Comparison of ENCODE assay signal across 11 mouse cellular contexts in genomic region chr5:144259228-144259627, GRCm38 (mm10). TPM values are rescaled to one million over a fixed set of nuclear protein-coding genes. Genes with fewer than 3 reads are reported as not detected.
DNase-seq lines count a peak whose midpoint lies in the region; ATAC-seq lines count a peak whose summit lies in the region.
"Had no signal": no experiment of that assay in that cellular context is flagged by ENCODE, and none has a peak within 500 bp of the region (broad histone marks: within the 10 kb centered on the region; RNA-seq: fewer than 3 reads in every experiment).

No protein-coding gene starts in this region.

- no peaks in the 10 kb centered on the region for H3K36me3 ChIP-seq in hindbrain, embryonic 11.5 days (ENCODE audit: control insufficient read depth, insufficient read depth, low read length)
- peaks cover 64% of the 10 kb centered on the region for H3K36me3 ChIP-seq in hindbrain, embryonic 10.5 days
- H3K36me3 ChIP-seq in embryonic facial prominence, embryonic 10.5 days (replicated peaks) = peaks cover 65% of the 10 kb centered on the region
- H3K36me3 ChIP-seq in limb, embryonic 12.5 days = peaks cover 56% of the 10 kb centered on the region

- no peak overlapping the region; the same call in 1 of the 2 replicates for H3K9ac ChIP-seq in hindbrain, embryonic 11.5 days (ENCODE audit: low read depth, low read length)
- H3K9ac ChIP-seq in limb, embryonic 12.5 days (replicated peaks) = peak overlapping the region; percentile 47; the same call in 1 of the 2 replicates

- no peak for ATAC-seq in hindbrain, embryonic 11.5 days (ENCODE audit: low FRiP score)
- ATAC-seq in limb, embryonic 12.5 days (ENCODE audit: insufficient number of reproducible peaks, insufficient read depth, low FRiP score, low TSS enrichment, low read depth) = no peak

- peak overlapping the region; percentile 2; the same call in 1 of the 2 replicates for H3K4me3 ChIP-seq in hindbrain, embryonic 11.5 days (ENCODE audit: low read depth, low read length)
- no peak overlapping the region for H3K4me3 ChIP-seq in hindbrain, embryonic 10.5 days
- H3K4me3 ChIP-seq in embryonic facial prominence, embryonic 10.5 days = peak overlapping the region; percentile 95; the same call in 1 of the 2 replicates
- no peak overlapping the region for H3K4me3 ChIP-seq in limb, embryonic 12.5 days (replicated peaks)

- H3K27ac ChIP-seq in hindbrain, embryonic 11.5 days (ENCODE audit: low read depth, low read length) = no peak overlapping the region
- H3K27ac ChIP-seq in hindbrain, embryonic 10.5 days = no peak overlapping the region; the same call in 1 of the 2 replicates
- H3K27ac ChIP-seq in embryonic facial prominence, embryonic 10.5 days (replicated peaks) = no peak overlapping the region
- H3K27ac ChIP-seq in limb, embryonic 12.5 days = no peak overlapping the region

- DNase-seq in hindbrain, embryonic 11.5 days (ENCODE audit: low spot score) = no peak
- DNase-seq in hindbrain, embryonic 10.5 days (ENCODE audit: low spot score) = no peak
- peak; percentile 26 for DNase-seq in ZHBTc4 (ENCODE audit: low read depth, low spot score)
- DNase-seq in embryonic facial prominence, embryonic 10.5 days (ENCODE audit: low spot score) = no peak
- DNase-seq in retina, postnatal 1 day = no peak
- no peak for DNase-seq in ovary, postnatal 10 days (ENCODE audit: low spot score)
- DNase-seq in MN1 (ENCODE audit: low spot score) = no peak
- DNase-seq: adrenal gland, postnatal 25 days; cerebellum, postnatal 36 days; lung, adult 18-20 months had no signal

- H3K9me3 ChIP-seq in hindbrain, embryonic 11.5 days (ENCODE audit: control insufficient read depth, low read length) = no peaks in the 10 kb centered on the region
- H3K9me3 ChIP-seq in hindbrain, embryonic 10.5 days = no peaks in the 10 kb centered on the region
- no peaks in the 10 kb centered on the region for H3K9me3 ChIP-seq in embryonic facial prominence, embryonic 10.5 days
- H3K9me3 ChIP-seq in limb, embryonic 12.5 days = no peaks in the 10 kb centered on the region

- H3K4me2 ChIP-seq in hindbrain, embryonic 11.5 days (replicated peaks; ENCODE audit: low read depth, low read length) = no peak overlapping the region
- peak overlapping the region; percentile 82 for H3K4me2 ChIP-seq in limb, embryonic 12.5 days

- 71% methylated on average over 6 of the region's 6 CpGs for WGBS in hindbrain, embryonic 11.5 days
- 77% methylated on average over 6 of the region's 6 CpGs for WGBS in hindbrain, embryonic 10.5 days
- 74% methylated on average over 6 of the region's 6 CpGs for WGBS in embryonic facial prominence, embryonic 10.5 days
- WGBS in limb, embryonic 12.5 days = 77% methylated on average over 6 of the region's 6 CpGs

- H3K4me1 ChIP-seq in hindbrain, embryonic 11.5 days (replicated peaks; ENCODE audit: control insufficient read depth, insufficient read depth, low read length) = peaks cover 16% of the 10 kb centered on the region
- H3K4me1 ChIP-seq in hindbrain, embryonic 10.5 days (replicated peaks) = peaks cover 55% of the 10 kb centered on the region
- H3K4me1 ChIP-seq in embryonic facial prominence, embryonic 10.5 days = peaks cover 71% of the 10 kb centered on the region
- peaks cover 45% of the 10 kb centered on the region for H3K4me1 ChIP-seq in limb, embryonic 12.5 days (replicated peaks)

- H3K27me3 ChIP-seq in hindbrain, embryonic 11.5 days (ENCODE audit: control insufficient read depth, insufficient read depth, low read length) = no peaks in the 10 kb centered on the region
- H3K27me3 ChIP-seq in hindbrain, embryonic 10.5 days (ENCODE audit: insufficient read depth, poor library complexity, severe bottlenecking) = no peaks in the 10 kb centered on the region
- H3K27me3 ChIP-seq in embryonic facial prominence, embryonic 10.5 days (replicated peaks; ENCODE audit: low read depth, poor library complexity, severe bottlenecking) = no peaks in the 10 kb centered on the region
- H3K27me3 ChIP-seq in limb, embryonic 12.5 days = no peaks in the 10 kb centered on the region

RNA-seq across cellular contexts. Expression of gene Bri3, which starts 15.0 kb away (rescaled TPM):
- polyA plus RNA-seq in hindbrain, embryonic 11.5 days (2014; fragmentation: Nextera tagmentation; extraction: Ambion mirVana) = 125 and 126 TPM in 2 replicates
- polyA plus RNA-seq in hindbrain, embryonic 10.5 days (2016; fragmentation: Nextera tagmentation; extraction: Ambion mirVana) = 115 and 157 TPM in 2 replicates
- polyA plus RNA-seq in embryonic facial prominence, embryonic 10.5 days (2016; fragmentation: Nextera tagmentation; extraction: Ambion mirVana) = 119 and 124 TPM in 2 replicates
- polyA plus RNA-seq in limb, embryonic 12.5 days (2016; fragmentation: Nextera tagmentation; extraction: Ambion mirVana) = 143 and 148 TPM in 2 replicates

RNA-seq across cellular contexts. Expression of gene Tecpr1, which starts 35.8 kb away (rescaled TPM):
- polyA plus RNA-seq in hindbrain, embryonic 11.5 days (2014; fragmentation: Nextera tagmentation; extraction: Ambion mirVana) = 13.3 and 16.6 TPM in 2 replicates
- polyA plus RNA-seq in hindbrain, embryonic 10.5 days (2016; fragmentation: Nextera tagmentation; extraction: Ambion mirVana) = 23.4 and 24.7 TPM in 2 replicates
- 19.3 and 21.1 TPM in 2 replicates for polyA plus RNA-seq in embryonic facial prominence, embryonic 10.5 days (2016; fragmentation: Nextera tagmentation; extraction: Ambion mirVana)
- polyA plus RNA-seq in limb, embryonic 12.5 days (2016; fragmentation: Nextera tagmentation; extraction: Ambion mirVana) = 22.1 and 24.3 TPM in 2 replicates

Comparison
In these comparisons a context has a peak if more than half of its experiments do, and no peak if none do; other contexts are left out.
1. H3K4me3 ChIP-seq: peak in hindbrain, embryonic 11.5 days (single experiment) and embryonic facial prominence, embryonic 10.5 days (single experiment); none in hindbrain, embryonic 10.5 days (single experiment) and limb, embryonic 12.5 days (single experiment).